Mouse (Mus musculus) testis, postnatal 14 days (tissue): ENCODE measurements around the gene P2rx7.

Experiments
- DNase-seq: peaks from one replicate; pipeline ENCODE4 v3.0.0; 2021; ENCODE audit warnings: low spot score

The P2rx7 gene

GRCm38 (mm10) chr5:122693431-122694207 lies 49.9 kb downstream of the P2rx7 start:
- DNase-seq: peak; percentile 37

- no peak for DNase-seq
Measured at GRCm38 (mm10) chr5:122695516-122695915, 51.8 kb downstream of the P2rx7 start.

- no peak for DNase-seq
Measured at GRCm38 (mm10) chr5:122698041-122698700, 54.5 kb downstream of the P2rx7 start.

GRCm38 (mm10) chr5:122698701-122699060 lies 55.0 kb downstream of the P2rx7 start:
- DNase-seq: no peak

- DNase-seq: no peak
Measured at GRCm38 (mm10) chr5:122700109-122700836, 56.6 kb downstream of the P2rx7 start.

- no peak for DNase-seq
Measured at GRCm38 (mm10) chr5:122700837-122701212, 57.1 kb downstream of the P2rx7 start.

- DNase-seq: no peak
Measured at GRCm38 (mm10) chr5:122702156-122702555, 58.4 kb downstream of the P2rx7 start.

GRCm38 (mm10) chr5:122703574-122703973 lies 59.9 kb downstream of the P2rx7 start:
- DNase-seq: no peak

- DNase-seq: no peak
Measured at GRCm38 (mm10) chr5:122704571-122704970, 60.9 kb downstream of the P2rx7 start.

- DNase-seq: no peak
Measured at GRCm38 (mm10) chr5:122705174-122705573, 61.5 kb downstream of the P2rx7 start.

GRCm38 (mm10) chr5:122706917-122707275 lies 63.2 kb downstream of the P2rx7 start:
- DNase-seq: no peak

GRCm38 (mm10) chr5:122707276-122708181 lies 63.8 kb downstream of the P2rx7 start, which contains the start of gene P2rx4:
Gene P2rx4 (plus strand): TSS chr5:122707544.
- DNase-seq: peak; percentile 74

GRCm38 (mm10) chr5:122708819-122709218 lies 65.1 kb downstream of the P2rx7 start:
- no peak for DNase-seq

- DNase-seq: no peak
Measured at GRCm38 (mm10) chr5:122715723-122716122, 72.0 kb downstream of the P2rx7 start.

- DNase-seq: no peak
Measured at GRCm38 (mm10) chr5:122716793-122717192, 73.1 kb downstream of the P2rx7 start.

- no peak for DNase-seq
Measured at GRCm38 (mm10) chr5:122718400-122718799, 74.7 kb downstream of the P2rx7 start.

GRCm38 (mm10) chr5:122719168-122719567 lies 75.5 kb downstream of the P2rx7 start:
- DNase-seq: no peak

- DNase-seq: no peak
Measured at GRCm38 (mm10) chr5:122725453-122725852, 81.7 kb downstream of the P2rx7 start.

GRCm38 (mm10) chr5:122726068-122726467 lies 82.4 kb downstream of the P2rx7 start:
- DNase-seq: peak; percentile 68

- no peak for DNase-seq
Measured at GRCm38 (mm10) chr5:122726595-122726994, 82.9 kb downstream of the P2rx7 start.

GRCm38 (mm10) chr5:122727096-122727495 lies 83.4 kb downstream of the P2rx7 start:
- no peak for DNase-seq

GRCm38 (mm10) chr5:122730776-122731175 lies 87.1 kb downstream of the P2rx7 start:
- DNase-seq: no peak
